Mouse (Mus musculus): ENCODE measurements around the gene 4930453N24Rik. TPM values are rescaled to one million over a fixed set of nuclear protein-coding genes. Genes with fewer than 3 reads are reported as not detected.

Gene 4930453N24Rik
- 10 to 100 TPM; 24.5 to 24.6 TPM for total RNA-seq (2021)
- long read RNA-seq, experiment 1, full-length matches to known transcripts: 13 of 14 reads
- long read RNA-seq, experiment 1, partial matches to known transcripts: 0 of 14 reads
- long read RNA-seq, experiment 1, other reads (novel, unspliced or antisense): 1 of 14 reads
- long read RNA-seq, experiment 2, full-length matches to known transcripts: 17 of 17 reads
- long read RNA-seq, experiment 2, partial matches to known transcripts: 0 of 17 reads
- long read RNA-seq, experiment 2, other reads (novel, unspliced or antisense): 0 of 17 reads

GRCm38 (mm10) chr16:64770521-64771430, at the start of gene 4930453N24Rik:
4930453N24Rik (minus strand) TSS chr16:64771161.
- peak; percentile 86 to 92 for DNase-seq
- intact Hi-C loops (cut with DNase I): loop anchor here (5.0 kb wide), 2 partner anchors 82 to 102 kb away; partner anchors contain the start of genes Cggbp1 and Zfp654

GRCm38 (mm10) chr16:64817094-64817765, 46.3 kb upstream of the 4930453N24Rik start:
- no peak for DNase-seq
- intact Hi-C loops (cut with DNase I): no loop called here

GRCm38 (mm10) chr16:64803041-64803440, 32.1 kb upstream of the 4930453N24Rik start:
- no peak for DNase-seq
- intact Hi-C loops (cut with DNase I): no loop called here

GRCm38 (mm10) chr16:64801638-64802037, 30.7 kb upstream of the 4930453N24Rik start:
- intact Hi-C loops (cut with DNase I): no loop called here

GRCm38 (mm10) chr16:64800393-64800792, 29.4 kb upstream of the 4930453N24Rik start:
- intact Hi-C loops (cut with DNase I): no loop called here
- DNase-seq: no peak

More at GRCm38 (mm10) chr16:64801638-64802037, 30.7 kb upstream of the 4930453N24Rik start:
- no peak for DNase-seq

GRCm38 (mm10) chr16:64794802-64795201, 23.8 kb upstream of the 4930453N24Rik start:
- intact Hi-C loops (cut with DNase I): no loop called here
- no peak for DNase-seq

GRCm38 (mm10) chr16:64789706-64790105, 18.7 kb upstream of the 4930453N24Rik start:
- intact Hi-C loops (cut with DNase I): no loop called here
- DNase-seq: no peak

GRCm38 (mm10) chr16:64775516-64775915, 4.6 kb upstream of the 4930453N24Rik start:
- intact Hi-C loops (cut with DNase I): no loop called here
- DNase-seq: no peak

GRCm38 (mm10) chr16:64771431-64771818, 464 bp upstream of the 4930453N24Rik start:
- no peak for DNase-seq

GRCm38 (mm10) chr16:64766696-64767300, 4.2 kb downstream of the 4930453N24Rik start:
- intact Hi-C loops (cut with DNase I): no loop called here
- DNase-seq: no peak

More at GRCm38 (mm10) chr16:64771431-64771818, 464 bp upstream of the 4930453N24Rik start:
- intact Hi-C loops (cut with DNase I): loop anchor here (5.0 kb wide), 2 partner anchors 81 to 101 kb away; partner anchors contain the start of genes Cggbp1 and Zfp654

- intact Hi-C loops (cut with DNase I): loop anchor here (5.0 to 10.0 kb wide), 3 partner anchors 138 to 1974 kb away; partner anchors contain the start of gene Nsun3
- DNase-seq: no peak
These were observed 11.7 kb downstream of the 4930453N24Rik start for GRCm38 (mm10) chr16:64759245-64759626.

- intact Hi-C loops (cut with DNase I): loop anchor here (5.0 to 10.0 kb wide), 3 partner anchors 139 to 1974 kb away; partner anchors contain the start of gene Nsun3
- no peak for DNase-seq
These were observed 12.3 kb downstream of the 4930453N24Rik start for GRCm38 (mm10) chr16:64758561-64759244.

- no peak for DNase-seq
- intact Hi-C loops (cut with DNase I): loop anchor here (5.0 to 10.0 kb wide), 3 partner anchors 139 to 1973 kb away; partner anchors contain the start of gene Nsun3
These were observed 13.1 kb downstream of the 4930453N24Rik start for GRCm38 (mm10) chr16:64757666-64758400.

GRCm38 (mm10) chr16:64756321-64756720, 14.6 kb downstream of the 4930453N24Rik start:
- DNase-seq: no peak
- intact Hi-C loops (cut with DNase I): loop anchor here (5.0 to 10.0 kb wide), 3 partner anchors 141 to 1972 kb away; partner anchors contain the start of gene Nsun3

GRCm38 (mm10) chr16:64754743-64755139, 16.2 kb downstream of the 4930453N24Rik start:
- intact Hi-C loops (cut with DNase I): loop anchor here (2.0 to 10.0 kb wide), 4 partner anchors 143 to 1970 kb away; partner anchors contain the start of gene Nsun3
- peak; percentile 7 to 31 for DNase-seq

- no peak for DNase-seq
- intact Hi-C loops (cut with DNase I): loop anchor here (2.0 to 10.0 kb wide), 2 partner anchors 207 to 1969 kb away; partner anchors contain the start of gene Nsun3
These were observed 16.8 kb downstream of the 4930453N24Rik start for GRCm38 (mm10) chr16:64753990-64754742.

GRCm38 (mm10) chr16:64748237-64748636, 22.7 kb downstream of the 4930453N24Rik start:
- intact Hi-C loops (cut with DNase I): loop anchor here (2.0 to 5.0 kb wide), 3 partner anchors 876 to 1806 kb away; no protein-coding TSS in a partner anchor
- peak; percentile 70 to 79 for DNase-seq
